Mouse (Mus musculus) adrenal gland, adult (tissue): ENCODE data around the gene Abcc1.

Source experiments
- DNase-seq, 2 experiments: peaks; one replicate each; pipeline ENCODE4 v3.0.0; 2022 to 2023; ENCODE audit warnings: low spot score in 1 of 2; ENCODE audit not compliant: inconsistent age in 2 of 2

The Abcc1 gene

DNA sequence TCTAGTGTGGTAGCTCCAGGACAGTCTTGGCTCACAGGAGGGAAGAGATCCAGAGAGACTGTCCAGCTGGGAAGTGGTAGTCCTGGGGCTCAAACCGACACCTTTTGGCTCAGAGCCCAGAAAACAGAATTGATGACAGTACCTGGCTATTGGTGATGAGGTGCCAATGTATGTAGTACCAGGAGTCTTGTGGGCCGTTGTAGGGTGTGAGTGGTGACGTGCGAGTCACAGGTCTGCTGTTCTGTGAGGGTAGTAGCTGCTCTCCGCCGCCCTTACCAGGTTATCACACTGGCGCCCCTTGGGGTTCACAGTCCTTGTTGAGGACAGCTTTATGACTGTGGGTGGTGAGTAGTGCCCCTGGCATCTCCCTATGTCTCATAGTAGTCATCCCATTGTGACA is 77.2 kb downstream of the Abcc1 start:
- DNase-seq: no peak

DNA sequence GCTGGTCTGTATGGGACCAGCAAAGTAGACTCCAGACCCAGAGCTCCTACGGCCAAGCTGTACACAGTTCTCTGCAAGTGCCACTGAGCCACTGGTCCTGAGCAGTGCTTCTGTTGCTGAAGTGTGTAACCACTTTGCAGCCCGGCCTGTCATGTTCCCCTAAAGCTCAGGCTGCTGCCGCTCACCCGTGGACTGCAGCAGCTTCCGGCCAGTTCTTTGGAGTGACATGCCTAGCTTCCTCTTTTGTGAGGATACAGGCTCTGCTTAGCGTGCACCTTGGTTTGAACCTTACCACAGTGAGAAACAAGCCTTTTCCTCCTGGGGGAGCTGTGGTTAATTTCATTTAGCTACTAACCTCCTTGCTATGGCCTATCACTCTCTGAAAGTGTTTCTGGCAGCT is 77.7 kb downstream of the Abcc1 start:
- no peak for DNase-seq

GRCm38 (mm10) chr16:14439801-14440614 is 78.7 kb downstream of the Abcc1 start:
- DNase-seq: peak in 1 of 2 experiments; percentile 54

- peak; percentile 30 to 69 for DNase-seq
Measured at GRCm38 (mm10) chr16:14444059-14444855, 82.9 kb downstream of the Abcc1 start.

DNA sequence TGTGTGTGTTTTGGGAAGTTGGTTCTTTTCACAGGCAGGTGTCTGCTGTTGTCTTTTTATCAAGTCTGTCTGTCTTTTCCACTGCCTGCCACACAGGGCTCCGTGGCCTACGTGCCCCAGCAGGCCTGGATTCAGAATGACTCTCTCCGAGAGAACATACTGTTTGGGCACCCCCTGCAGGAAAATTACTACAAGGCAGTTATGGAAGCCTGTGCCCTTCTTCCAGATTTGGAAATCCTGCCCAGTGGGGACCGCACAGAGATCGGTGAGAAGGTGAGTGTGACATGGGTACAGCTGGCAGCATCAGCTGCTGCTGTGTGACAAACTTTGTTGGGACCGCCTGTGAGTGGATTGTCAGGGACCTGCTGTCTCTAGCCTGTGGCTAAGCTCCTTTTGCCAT is 83.8 kb downstream of the Abcc1 start:
- DNase-seq: peak; percentile 46 to 79

GRCm38 (mm10) chr16:14447366-14447765 is 86.0 kb downstream of the Abcc1 start:
- DNase-seq: peak; percentile 35 to 68

DNA sequence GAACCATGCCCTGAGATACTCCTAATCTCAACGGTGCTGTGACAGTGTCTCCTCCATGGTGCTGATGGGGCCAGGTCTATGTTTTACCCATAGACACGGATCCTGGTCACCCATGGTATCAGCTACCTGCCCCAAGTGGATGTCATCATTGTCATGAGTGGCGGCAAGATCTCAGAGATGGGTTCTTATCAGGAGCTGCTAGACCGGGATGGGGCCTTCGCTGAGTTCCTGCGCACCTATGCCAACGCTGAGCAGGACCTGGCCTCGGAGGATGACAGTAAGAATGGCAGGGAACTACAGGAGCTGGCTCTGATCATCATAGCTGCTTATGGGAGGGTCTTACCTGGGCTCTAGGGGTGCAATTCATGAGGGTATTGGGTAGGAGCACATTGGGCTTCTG is 86.9 kb downstream of the Abcc1 start:
- DNase-seq: no peak

DNA sequence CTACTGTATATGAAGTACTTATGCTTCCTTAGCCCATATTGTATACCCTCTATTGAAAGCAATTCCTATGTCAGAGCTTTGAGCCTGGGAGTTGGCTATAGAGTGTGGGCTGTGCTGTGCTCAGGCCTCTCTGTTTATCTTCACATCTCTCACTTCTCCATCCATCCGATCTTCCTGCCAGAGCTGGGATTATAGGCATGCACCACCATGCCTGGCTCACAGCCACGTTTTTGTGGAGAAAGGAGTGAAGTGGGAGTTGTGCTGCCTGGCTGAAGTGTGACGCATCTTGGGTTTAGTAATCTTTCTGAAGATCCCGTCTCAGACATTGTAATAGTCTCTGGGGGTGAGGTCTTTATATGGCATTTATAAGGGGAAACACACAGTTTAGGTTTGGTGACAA is 88.5 kb downstream of the Abcc1 start:
- no peak for DNase-seq

DNA sequence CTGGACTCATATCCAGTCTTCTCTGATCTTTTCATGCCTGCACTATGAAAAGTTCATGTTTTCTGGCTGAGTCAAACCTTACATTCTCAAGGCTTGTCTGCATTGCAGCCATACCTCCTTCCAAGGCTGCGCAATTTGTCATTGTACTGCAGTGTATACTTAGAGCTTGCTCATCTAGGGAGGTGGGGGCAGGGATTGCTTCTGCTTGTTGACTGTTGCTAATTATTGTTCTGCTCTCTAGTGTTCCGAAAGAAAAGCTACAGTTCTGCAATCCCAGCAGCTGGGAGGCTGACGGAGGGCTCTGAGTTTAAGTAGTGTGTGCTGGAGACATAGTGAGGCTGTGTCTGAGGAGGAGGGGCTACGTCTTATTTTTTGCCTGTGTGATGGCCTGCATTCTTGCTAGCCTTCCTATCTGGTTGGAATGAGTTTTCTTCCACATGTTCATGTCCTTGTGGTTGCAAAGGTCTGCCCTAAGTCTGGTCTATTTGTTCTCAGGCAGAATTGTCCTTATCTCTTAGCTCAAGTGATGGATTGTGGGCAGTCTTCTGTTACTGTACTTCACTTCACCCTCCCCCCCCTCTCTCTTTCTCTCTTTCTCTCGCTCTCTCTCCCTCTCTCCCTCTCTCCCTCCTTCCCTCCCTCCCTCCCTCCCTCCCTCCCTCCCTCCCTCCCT is 90.2 kb downstream of the Abcc1 start:
- peak; percentile 60 to 84 for DNase-seq

DNA sequence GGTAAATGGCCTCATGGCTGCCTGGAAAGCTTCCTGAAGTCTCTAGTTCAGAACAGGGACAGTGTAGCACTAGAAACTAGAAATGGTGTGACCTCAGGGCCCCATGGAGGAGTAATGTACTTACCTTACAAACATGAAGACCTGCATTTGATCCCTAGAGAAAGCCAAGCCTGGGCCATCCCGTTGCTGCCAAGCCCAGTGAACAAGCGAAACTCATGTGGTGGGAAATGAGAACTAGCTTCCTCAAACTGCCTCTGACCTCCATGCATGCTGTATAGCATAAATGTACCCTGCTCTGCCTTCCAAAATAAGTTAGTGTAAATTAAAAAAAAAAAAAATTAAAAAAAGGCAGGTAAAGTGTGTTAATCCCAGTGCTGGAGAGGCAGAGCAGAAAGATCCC is 101.2 kb downstream of the Abcc1 start:
- DNase-seq: no peak

DNA sequence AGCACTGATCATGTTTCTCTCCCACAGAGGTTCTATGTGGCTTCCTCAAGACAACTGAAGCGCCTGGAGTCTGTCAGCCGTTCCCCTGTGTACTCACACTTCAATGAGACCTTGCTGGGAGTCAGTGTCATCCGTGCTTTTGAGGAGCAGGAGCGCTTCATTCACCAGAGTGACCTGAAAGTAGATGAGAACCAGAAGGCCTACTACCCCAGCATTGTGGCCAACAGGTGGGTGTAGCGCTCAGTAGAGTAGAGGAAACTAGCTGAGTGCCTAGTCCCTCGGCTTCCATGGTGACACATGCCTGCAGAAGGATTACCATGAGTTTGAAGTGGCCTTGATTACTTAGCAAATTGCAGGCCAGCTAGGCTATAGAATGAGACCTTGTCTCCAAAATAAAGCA is 103.7 kb downstream of the Abcc1 start:
- no peak for DNase-seq

DNA sequence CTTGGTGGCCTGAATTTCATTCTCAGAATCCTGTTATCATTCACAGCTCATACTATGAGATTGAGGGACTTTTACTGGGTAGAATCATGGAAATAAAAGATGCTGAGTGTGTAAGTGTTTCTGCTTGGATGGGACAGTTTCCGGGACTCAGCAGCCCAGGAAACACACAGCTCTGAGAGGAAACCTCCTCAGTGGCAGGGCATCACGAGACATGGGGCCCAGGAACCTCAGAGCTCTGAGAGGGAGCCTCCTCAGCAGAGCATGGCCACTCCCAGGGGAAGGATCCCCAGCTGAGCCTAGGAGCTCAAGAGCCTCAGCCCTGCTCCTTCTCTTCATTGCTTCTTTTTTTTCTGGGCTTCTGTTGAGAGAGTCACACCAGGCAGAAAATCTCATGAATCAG is 107.0 kb downstream of the Abcc1 start:
- DNase-seq: no peak

GRCm38 (mm10) chr16:14468841-14469240 is 107.5 kb downstream of the Abcc1 start:
- no peak for DNase-seq

DNA sequence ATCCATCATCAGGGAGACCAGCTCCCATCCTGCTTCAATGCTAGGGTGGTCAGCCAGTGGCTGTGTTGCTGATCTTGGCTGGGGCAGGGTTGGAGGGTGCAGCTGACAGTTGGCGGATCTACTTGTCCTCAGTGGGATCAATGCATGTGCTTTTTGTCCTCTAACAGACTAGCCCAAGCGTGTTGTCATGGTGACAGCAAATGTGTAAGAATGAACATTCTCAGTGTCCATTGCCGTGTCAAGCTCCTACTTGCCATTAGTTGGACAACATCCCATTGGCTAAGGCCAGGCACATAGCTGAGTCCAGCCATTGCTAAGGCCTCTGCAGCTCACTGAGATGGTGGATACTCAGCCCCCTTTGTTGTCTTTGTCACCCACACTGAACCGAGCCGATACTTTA is 110.8 kb downstream of the Abcc1 start:
- no peak for DNase-seq

DNA sequence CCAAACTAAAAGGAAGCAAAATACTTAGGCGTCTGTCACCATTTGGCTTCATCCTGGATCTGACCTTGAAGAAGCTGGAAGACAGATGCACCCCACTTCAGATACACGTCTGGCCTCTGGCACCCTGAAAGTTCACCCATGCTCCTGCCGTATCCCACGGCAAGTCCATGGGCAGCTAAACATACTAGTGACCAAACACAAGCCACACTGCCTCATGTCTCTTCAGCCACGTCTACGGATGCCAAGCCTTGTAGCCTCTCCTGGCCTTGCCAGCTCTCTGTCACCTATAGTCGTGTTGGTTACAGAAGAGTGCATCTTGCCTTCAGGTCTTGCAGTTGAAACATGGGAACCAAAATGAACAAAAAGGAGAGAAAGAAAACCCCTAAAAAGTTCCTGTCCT is 112.3 kb downstream of the Abcc1 start:
- no peak for DNase-seq

DNA sequence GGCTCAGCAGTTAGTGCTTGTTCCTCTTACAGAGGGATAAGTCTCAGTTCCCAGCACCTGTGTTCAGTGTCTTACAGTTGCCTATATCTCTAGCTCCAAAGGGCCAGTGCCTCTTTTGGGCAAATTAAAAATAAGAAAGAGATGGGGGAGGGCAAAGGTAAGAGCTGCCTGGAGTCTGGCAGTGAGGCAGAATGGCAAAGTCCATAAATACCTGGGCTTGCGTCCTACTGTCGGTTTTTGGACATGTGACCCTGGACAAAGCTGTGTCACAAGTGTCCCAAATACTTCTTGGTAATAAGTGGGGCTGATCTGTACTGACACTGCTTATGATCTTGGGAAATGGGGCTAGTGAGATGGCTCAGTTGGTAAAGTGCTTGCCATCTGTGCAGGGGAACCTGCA is 113.6 kb downstream of the Abcc1 start:
- no peak for DNase-seq

GRCm38 (mm10) chr16:14476056-14476455 is 114.7 kb downstream of the Abcc1 start:
- no peak for DNase-seq

DNA sequence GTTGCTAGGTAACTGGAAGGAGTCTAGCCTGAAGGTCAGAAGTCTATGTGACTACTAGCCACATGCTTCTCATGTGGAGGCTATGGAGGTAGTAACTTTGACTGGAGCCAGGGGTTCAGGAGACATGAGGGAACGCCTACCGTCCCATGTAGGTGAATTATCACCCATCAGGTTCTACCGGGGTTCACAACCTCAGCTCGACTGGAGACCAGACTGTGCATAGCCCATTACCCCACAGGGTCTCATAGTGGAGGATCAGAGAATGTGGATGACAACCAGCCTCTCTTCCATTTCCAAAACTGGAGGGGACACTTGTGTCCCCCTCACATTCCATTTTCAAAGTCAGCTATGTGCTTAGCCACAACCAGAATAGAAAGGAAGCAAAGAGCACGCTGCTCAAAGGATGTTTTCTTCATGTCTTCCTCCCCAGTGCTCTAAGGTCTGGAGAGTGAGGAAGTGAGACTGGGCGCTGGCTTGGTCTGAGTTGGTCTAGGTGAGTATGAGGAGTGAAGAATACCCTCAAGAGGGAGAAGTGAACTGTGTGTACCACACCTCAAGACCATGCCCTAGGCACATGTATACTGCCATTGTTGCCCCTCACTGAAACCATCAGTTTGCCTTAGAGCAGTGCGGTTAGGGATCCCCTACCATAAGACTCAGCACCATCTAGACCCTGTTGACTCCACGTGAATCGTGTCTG is 115.5 kb downstream of the Abcc1 start:
- no peak for DNase-seq

GRCm38 (mm10) chr16:14477510-14478300 is 116.3 kb downstream of the Abcc1 start:
- peak in 1 of 2 experiments; percentile 67 for DNase-seq

DNA sequence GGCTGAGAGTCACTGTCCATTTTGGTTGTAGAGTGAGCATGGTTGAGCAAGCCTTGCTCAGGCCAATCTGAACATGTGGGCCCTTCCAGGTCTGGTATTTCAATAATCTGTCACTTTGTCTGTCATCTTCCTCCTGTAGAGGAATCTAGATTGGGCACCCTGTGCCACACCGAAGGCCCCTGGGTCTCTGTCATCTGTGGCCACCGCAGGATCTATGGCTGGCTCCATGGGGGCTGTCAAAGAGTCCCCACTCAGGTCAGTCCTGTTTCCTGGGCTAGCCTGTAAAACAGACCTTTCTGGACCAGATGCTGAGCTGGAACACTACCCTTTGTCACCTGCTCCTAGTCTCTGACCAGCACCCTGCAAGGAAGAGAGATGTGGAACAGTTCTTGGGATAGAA is 118.3 kb downstream of the Abcc1 start:
- DNase-seq: no peak
